ENCODE assay signal across 7 mouse cellular contexts in genomic region chr15:9192685-9193084, GRCm38 (mm10). TPM values are rescaled to one million over a fixed set of nuclear protein-coding genes. Genes with fewer than 3 reads are reported as not detected.
DNase-seq lines count a peak whose midpoint lies in the region; ATAC-seq and TF ChIP-seq lines count a peak whose summit lies in the region.
"Not testable (repeated sequence)": the region's sequence is repeated elsewhere in the genome, so short reads cannot be mapped to it uniquely, and the experiment has no call there.

No protein-coding gene starts in this region.

- TF ChIP-seq RAD21 in CH12.LX (IDR thresholded peaks at IDR 0.05; ENCODE audit: low read depth, low read length), result peak; percentile 68

- H3K79me2 ChIP-seq in CH12.LX (replicated peaks; ENCODE audit: control insufficient read depth, extremely low read depth, insufficient read depth, poor library complexity, severe bottlenecking); heart, adult 2 months (replicated peaks; ENCODE audit: control insufficient read depth, insufficient read depth, low read length): not testable (repeated sequence)

- H3K9me3 ChIP-seq in CH12.LX (replicated peaks; ENCODE audit: low read length); kidney, postnatal 0 days (replicated peaks; ENCODE audit: low read length); lung, postnatal 0 days (ENCODE audit: low read length): not testable (repeated sequence)

- in situ Hi-C loops in CH12.LX (cut with MboI; ENCODE audit: low pct_ligation_motif_present, low pct_unique_long_range_greater_than_20kb, low sequenced_read_pairs), result not testable (repeated sequence)

- TF ChIP-seq CTCF in CH12.LX (conservative IDR thresholded peaks at IDR 0.05 in 1 of 2, IDR thresholded peaks at IDR 0.05 in 1 of 2; ENCODE audit: low read depth in 2 of 2, low read length in 2 of 2), result peak in 1 of 2 experiments; percentile 66; a peak in 3 of 4 replicates
- TF ChIP-seq CTCF in heart, adult 2 months (IDR thresholded peaks at IDR 0.05), result peak; percentile 33
- TF ChIP-seq CTCF in kidney, postnatal 0 days (IDR thresholded peaks at IDR 0.05; ENCODE audit: low read depth), result peak; percentile 46; the same call in 1 of the 2 replicates
- TF ChIP-seq CTCF in lung, postnatal 0 days (IDR thresholded peaks at IDR 0.05), result peak; percentile 51

- not testable (repeated sequence) for ATAC-seq in kidney, postnatal 0 days (replicated peaks; ENCODE audit: low FRiP score, low read depth); lung, postnatal 0 days

- not testable (repeated sequence) for H3K27ac ChIP-seq in CH12.LX (ENCODE audit: insufficient read depth, low read depth); heart, adult 2 months; kidney, postnatal 0 days; lung, postnatal 0 days (ENCODE audit: low read length)

- DNase-seq in CH12.LX (ENCODE audit: extremely low read depth) (peak; percentile 44), R1 (ENCODE audit: low read depth, low spot score) (peak; percentile 59)
- peak; percentile 21 for DNase-seq in embryo, embryonic 10 days (ENCODE audit: low spot score)
- DNase-seq in heart, adult 2 months; kidney, postnatal 0 days (ENCODE audit: low spot score): not testable (repeated sequence)
- DNase-seq in lung, postnatal 0 days (ENCODE audit: low spot score), result peak; percentile 24
- peak; percentile 8 for DNase-seq in retina, embryonic 14.5 days (ENCODE audit: low spot score)

- TF ChIP-seq EP300 in CH12.LX (IDR thresholded peaks at IDR 0.05; ENCODE audit: low read length); heart, adult 2 months (IDR thresholded peaks at IDR 0.05; ENCODE audit: insufficient read depth, low read depth, low read length); lung, postnatal 0 days (IDR thresholded peaks at IDR 0.05): not testable (repeated sequence)

- H3K27me3 ChIP-seq in CH12.LX (replicated peaks); heart, adult 2 months (ENCODE audit: control insufficient read depth, insufficient read depth, low read length); kidney, postnatal 0 days (ENCODE audit: insufficient read depth, low read length); lung, postnatal 0 days (replicated peaks; ENCODE audit: insufficient read depth, low read length): not testable (repeated sequence)

- not testable (repeated sequence) for TF ChIP-seq POLR2A in CH12.LX (IDR thresholded peaks at IDR 0.05; ENCODE audit: low read depth, low read length); heart, adult 2 months (IDR thresholded peaks at IDR 0.05; ENCODE audit: insufficient read depth, low read depth, low read length)

- peaks cover 0 to 25% of the 10 kb centered on the region in 2 experiments; a peak in 2 of 4 replicates for H3K4me1 ChIP-seq in CH12.LX (ENCODE audit: control insufficient read depth in 1 of 2, insufficient read depth in 2 of 2)
- H3K4me1 ChIP-seq in heart, adult 2 months (ENCODE audit: control insufficient read depth, insufficient read depth, low read length); kidney, postnatal 0 days (replicated peaks; ENCODE audit: insufficient read depth, low read length); lung, postnatal 0 days (ENCODE audit: insufficient read depth, low read depth, low read length): not testable (repeated sequence)

- H3K4me3 ChIP-seq in CH12.LX (replicated peaks in 1 of 3; ENCODE audit: low read depth in 2 of 3, low read length in 2 of 3, poor library complexity in 1 of 3); heart, adult 2 months; kidney, postnatal 0 days (replicated peaks; ENCODE audit: low read depth, low read length); lung, postnatal 0 days (ENCODE audit: low read depth, low read length): not testable (repeated sequence)

- H3K4me2 ChIP-seq in CH12.LX (ENCODE audit: insufficient read depth, low read depth, poor library complexity, severe bottlenecking); kidney, postnatal 0 days (ENCODE audit: low read length); lung, postnatal 0 days (replicated peaks; ENCODE audit: low read depth, low read length): not testable (repeated sequence)

- intact Hi-C loops in heart, adult 2 months (cut with DNase I), result not testable (repeated sequence)

- peaks cover 11 to 25% of the 10 kb centered on the region in 2 experiments for H3K36me3 ChIP-seq in CH12.LX (replicated peaks in 1 of 2; ENCODE audit: control insufficient read depth in 1 of 2, insufficient read depth in 1 of 2, low read length in 1 of 2)
- H3K36me3 ChIP-seq in heart, adult 2 months (ENCODE audit: control insufficient read depth, insufficient read depth, low read length); lung, postnatal 0 days (ENCODE audit: insufficient read depth, low read length): not testable (repeated sequence)
- H3K36me3 ChIP-seq in kidney, postnatal 0 days (ENCODE audit: insufficient read depth, low read length), result peaks cover 17% of the 10 kb centered on the region; the same call in 1 of the 2 replicates

- dilution Hi-C loops in CH12.LX (cut with MboI; ENCODE audit: extremely low pct_ligation_motif_present, extremely low pct_unique_long_range_greater_than_20kb, low sequenced_read_pairs), result not testable (repeated sequence)

- H3K9ac ChIP-seq in CH12.LX (ENCODE audit: insufficient read depth, low read depth); heart, adult 2 months (ENCODE audit: low read depth, low read length); kidney, postnatal 0 days (ENCODE audit: low read depth, low read length); lung, postnatal 0 days (replicated peaks; ENCODE audit: low read depth): not testable (repeated sequence)

TF ChIP-seq in CH12.LX, 34 proteins besides CTCF, POLR2A, EP300 and RAD21:
- TF ChIP-seq SMC3 (IDR thresholded peaks at IDR 0.05; ENCODE audit: low read depth, low read length), result peak; percentile 49
- peak; percentile 61 for TF ChIP-seq MYC (IDR thresholded peaks at IDR 0.05; ENCODE audit: low read depth, low read length)
- peak; percentile 48; the same call in 1 of the 2 replicates for TF ChIP-seq MAX (IDR thresholded peaks at IDR 0.05; ENCODE audit: low read length)
- TF ChIP-seq USF1 (IDR thresholded peaks at IDR 0.05; ENCODE audit: low read depth, low read length), result peak; percentile 16; the same call in 1 of the 2 replicates

RNA-seq across cellular contexts. Expression of gene Skp2, which starts 37.5 kb away (rescaled TPM):
- total RNA-seq in CH12.LX (2012; rRNA removed) (14.1 and 18.6 TPM in 2 replicates), CH12.LX (2014; rRNA removed) (23.2 and 23.4 TPM in 2 replicates)
- polyA plus RNA-seq in CH12.LX (2012; ENCODE audit: insufficient read length, low read depth), result 20.6 and 23.1 TPM in 2 replicates
- total RNA-seq in heart, adult 2 months (2021), result under 1 TPM; 0.50 to 0.73 TPM
- polyA plus RNA-seq in heart, adult 2 months (2012; rRNA removed), result 0.57 and 0.70 TPM in 2 replicates
- 29.0 and 32.1 TPM in 2 replicates for polyA plus RNA-seq in kidney, postnatal 0 days (2015; fragmentation: Nextera tagmentation; extraction: Ambion mirVana)
- polyA plus RNA-seq in lung, postnatal 0 days (2015; fragmentation: Nextera tagmentation; extraction: Ambion mirVana), result 5.0 and 5.7 TPM in 2 replicates

RNA-seq across cellular contexts. Expression of gene Lmbrd2, which starts 52.3 kb away (rescaled TPM):
- 8.1 and 9.1 TPM in 2 replicates for total RNA-seq in CH12.LX (2012; rRNA removed)
- 6.6 and 7.9 TPM in 2 replicates for total RNA-seq in CH12.LX (2014; rRNA removed)
- 8.0 and 9.7 TPM in 2 replicates for polyA plus RNA-seq in CH12.LX (2012; ENCODE audit: insufficient read length, low read depth)
- total RNA-seq in heart, adult 2 months (2021), result 10 to 100 TPM; 12.4 to 14.0 TPM
- polyA plus RNA-seq in heart, adult 2 months (2012; rRNA removed), result 5.5 and 12.2 TPM in 2 replicates
- polyA plus RNA-seq in kidney, postnatal 0 days (2015; fragmentation: Nextera tagmentation; extraction: Ambion mirVana), result 3.7 and 3.9 TPM in 2 replicates
- polyA plus RNA-seq in lung, postnatal 0 days (2015; fragmentation: Nextera tagmentation; extraction: Ambion mirVana), result 2.1 and 2.4 TPM in 2 replicates
